Mouse (Mus musculus): Measurements from ENCODE around the gene Gatad2b.
"Not testable (repeated sequence)": the region's sequence is repeated elsewhere in the genome, so short reads cannot be mapped to it uniquely, and the experiment has no call there.

The Gatad2b gene

GRCm38 (mm10) chr3:90265932-90266741, 26.8 kb upstream of the Gatad2b start:
- DNase-seq (ENCODE audit: low spot score) = peak; percentile 51

GRCm38 (mm10) chr3:90266901-90267775, 25.8 kb upstream of the Gatad2b start:
- no peak for DNase-seq (ENCODE audit: low spot score)

DNA sequence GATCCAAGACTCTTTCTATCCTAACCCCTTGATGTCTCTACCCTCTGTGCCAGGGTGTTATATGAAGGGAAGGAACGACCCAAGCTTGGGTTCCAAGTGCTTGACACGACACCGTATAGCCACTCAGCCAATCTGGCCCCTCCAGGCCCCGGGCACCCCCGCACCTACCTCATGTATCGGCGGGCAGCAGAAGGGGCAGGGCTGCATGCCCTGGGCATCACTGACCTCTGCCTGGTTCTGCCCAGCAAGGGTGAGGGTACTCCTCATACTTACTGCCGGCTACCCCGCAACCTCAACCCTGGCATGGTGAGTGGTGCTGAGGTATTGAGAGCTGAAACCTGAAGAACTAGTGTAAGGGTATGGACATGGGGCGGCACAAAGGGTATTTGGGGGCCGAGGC, 24.8 kb upstream of the Gatad2b start:
- no peak for DNase-seq (ENCODE audit: low spot score)

DNA sequence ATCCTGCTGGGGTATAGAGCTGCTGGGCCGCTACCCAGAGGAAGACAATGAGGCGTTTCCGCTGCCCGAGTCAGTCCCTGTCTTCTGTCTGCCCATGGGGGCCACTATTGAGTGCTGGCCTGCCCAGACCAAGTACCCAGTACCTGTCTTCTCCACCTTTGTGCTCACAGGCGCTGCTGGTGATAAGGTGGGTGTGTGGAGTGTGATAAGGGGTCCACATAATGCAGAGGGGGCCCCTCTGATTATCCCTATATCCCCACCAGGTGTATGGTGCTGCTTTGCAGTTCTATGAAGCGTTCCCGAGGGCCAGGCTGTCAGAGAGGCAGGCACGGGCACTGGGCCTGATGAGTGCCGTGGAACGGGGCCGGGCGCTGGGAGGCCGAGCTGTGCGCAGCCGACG, 24.0 kb upstream of the Gatad2b start:
- no peak for DNase-seq (ENCODE audit: low spot score)

- DNase-seq (ENCODE audit: low spot score) = no peak
Observed at GRCm38 (mm10) chr3:90270784-90271183, 22.2 kb upstream of the Gatad2b start.

GRCm38 (mm10) chr3:90272170-90272569, 20.8 kb upstream of the Gatad2b start:
- no peak for DNase-seq (ENCODE audit: low spot score)

DNA sequence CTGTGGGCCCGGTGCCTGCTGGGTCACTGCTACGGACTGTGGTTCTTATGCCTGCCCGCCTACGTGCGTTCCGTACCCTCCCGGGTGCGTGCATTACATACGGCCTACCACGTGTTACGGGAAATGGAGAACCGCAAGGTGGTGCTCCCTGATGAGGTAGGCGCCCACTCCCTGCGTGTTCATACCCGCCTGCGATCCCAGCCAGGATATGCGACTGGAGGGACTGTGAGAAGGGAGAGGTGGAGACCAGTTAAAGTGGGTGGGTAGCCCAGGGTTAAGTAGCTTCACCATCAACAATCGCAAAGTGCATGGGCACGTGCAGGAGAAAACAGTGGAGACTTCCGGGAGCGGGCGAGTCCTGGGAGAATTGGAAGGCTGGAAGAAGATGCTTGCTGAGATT, 19.1 kb upstream of the Gatad2b start:
- DNase-seq (ENCODE audit: low spot score) = no peak

GRCm38 (mm10) chr3:90275286-90275685, 17.7 kb upstream of the Gatad2b start:
- no peak for DNase-seq (ENCODE audit: low spot score)

DNA sequence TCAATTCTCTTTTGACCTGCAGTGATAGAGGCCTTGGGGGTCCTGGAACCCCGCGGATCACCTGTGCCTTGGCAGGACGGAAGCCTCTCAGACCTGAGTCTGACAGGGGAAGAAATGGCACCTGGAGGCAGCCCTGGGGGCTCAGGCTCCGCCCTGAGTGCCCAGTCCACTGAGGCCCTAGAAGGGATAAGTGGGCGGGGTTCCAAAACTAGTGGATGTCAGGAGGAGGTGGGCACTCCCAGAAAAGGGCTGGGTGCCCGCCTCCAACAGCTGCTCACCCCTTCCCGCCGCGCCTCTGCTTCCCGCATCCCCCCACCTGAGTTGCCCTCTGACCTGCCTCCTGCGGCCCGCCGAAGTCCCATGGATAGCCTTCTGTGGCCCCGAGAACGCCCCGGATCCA, 16.1 kb upstream of the Gatad2b start:
- no peak for DNase-seq (ENCODE audit: low spot score)

- DNase-seq (ENCODE audit: low spot score) = no peak
Observed at GRCm38 (mm10) chr3:90277793-90278192, 15.2 kb upstream of the Gatad2b start.

- DNase-seq (ENCODE audit: low spot score) = no peak
Observed at GRCm38 (mm10) chr3:90278211-90278610, 14.8 kb upstream of the Gatad2b start.

DNA sequence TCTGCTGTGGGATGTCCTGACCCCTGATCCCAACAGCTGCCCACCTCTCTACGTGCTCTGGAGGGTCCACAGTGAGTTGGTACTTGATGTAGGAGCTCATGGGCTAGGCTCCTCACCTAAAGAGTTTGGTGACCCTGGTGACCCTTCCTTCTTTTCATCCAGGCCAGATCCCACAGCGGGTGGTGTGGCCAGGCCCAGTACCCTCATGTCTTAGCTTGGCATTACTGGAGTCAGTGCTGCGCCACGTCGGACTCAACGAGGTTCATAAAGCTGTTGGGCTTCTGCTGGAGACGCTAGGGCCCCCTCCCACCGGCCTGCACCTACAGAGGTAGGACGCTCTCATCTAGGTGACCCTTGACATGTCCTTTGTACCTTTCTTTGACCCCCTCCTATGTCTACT, 13.8 kb upstream of the Gatad2b start:
- DNase-seq (ENCODE audit: low spot score) = no peak

GRCm38 (mm10) chr3:90279743-90280142, 13.2 kb upstream of the Gatad2b start:
- no peak for DNase-seq (ENCODE audit: low spot score)

DNA sequence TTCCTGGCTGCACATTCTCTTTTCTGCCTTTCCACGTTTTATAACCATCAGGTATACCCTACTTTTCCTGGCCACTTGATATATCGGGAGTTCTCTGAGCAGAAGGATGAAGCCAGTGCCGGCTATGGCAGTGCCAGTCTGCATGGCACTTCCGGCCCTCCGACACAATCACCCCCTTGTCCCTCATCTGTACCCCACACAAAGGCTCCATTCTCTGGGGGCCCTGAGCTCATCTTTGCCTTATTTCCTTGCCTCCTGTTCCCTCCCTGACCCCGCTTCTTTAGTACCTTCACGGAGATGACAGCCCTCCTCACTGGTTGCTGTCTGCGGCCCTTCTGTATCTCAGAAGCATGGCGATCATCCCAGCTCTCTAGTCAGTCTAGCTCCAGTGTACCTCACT, 12.3 kb upstream of the Gatad2b start:
- DNase-seq (ENCODE audit: low spot score) = no peak

- DNase-seq (ENCODE audit: low spot score) = no peak
Observed at GRCm38 (mm10) chr3:90284150-90284549, 8.8 kb upstream of the Gatad2b start.

DNA sequence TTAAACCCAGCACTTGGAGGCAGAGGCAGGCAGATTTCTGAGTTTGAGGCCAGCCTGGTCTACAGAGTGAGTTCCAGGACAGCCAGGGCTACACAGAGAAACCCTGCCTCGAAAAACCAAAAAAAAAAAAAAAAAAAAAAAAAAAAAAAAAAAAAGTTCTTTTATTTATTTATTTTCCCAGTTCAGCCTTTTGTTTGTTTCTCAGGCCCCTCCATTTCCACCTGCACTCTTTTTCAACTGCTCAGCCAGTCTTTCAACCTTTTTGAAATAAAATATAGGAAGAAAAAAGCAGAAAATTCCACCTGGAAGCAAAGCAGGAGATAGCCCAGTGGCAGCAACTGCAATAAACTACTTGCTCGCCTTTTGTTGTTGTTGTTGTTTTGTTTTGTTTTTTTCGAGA, 3.6 kb upstream of the Gatad2b start:
- DNase-seq (ENCODE audit: low spot score) = not testable (repeated sequence)

GRCm38 (mm10) chr3:90290602-90291001, 2.4 kb upstream of the Gatad2b start:
- DNase-seq (ENCODE audit: low spot score) = no peak

GRCm38 (mm10) chr3:90291982-90292344, 1.0 kb upstream of the Gatad2b start:
- peak; percentile 11 for DNase-seq (ENCODE audit: low spot score)

GRCm38 (mm10) chr3:90293352-90294063, 530 bp downstream of the Gatad2b start:
- peak; percentile 40 for DNase-seq (ENCODE audit: low spot score)

- no peak for DNase-seq (ENCODE audit: low spot score)
Observed at GRCm38 (mm10) chr3:90294064-90294440, 1.1 kb downstream of the Gatad2b start.

GRCm38 (mm10) chr3:90294651-90295050, 1.7 kb downstream of the Gatad2b start:
- no peak for DNase-seq (ENCODE audit: low spot score)

DNA sequence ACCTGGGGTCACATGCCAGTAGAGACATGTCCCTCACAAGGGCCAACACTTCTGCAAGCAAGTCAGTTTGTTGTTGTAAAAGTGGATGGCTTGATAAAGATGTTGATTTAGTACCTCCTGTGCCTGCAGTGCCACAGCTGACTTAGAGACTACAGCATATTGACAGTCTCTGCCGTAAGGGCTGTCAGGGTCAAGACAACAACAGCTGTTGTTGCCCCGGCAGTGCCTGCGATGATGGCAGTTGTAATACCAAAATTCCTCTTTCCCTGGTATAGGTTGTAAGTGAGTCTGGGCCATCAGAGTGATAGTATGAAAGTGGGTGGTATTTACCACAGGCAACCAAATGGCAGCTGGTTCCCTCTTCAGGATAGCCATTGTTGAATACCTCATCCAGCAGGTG, 12.8 kb downstream of the Gatad2b start:
- DNase-seq (ENCODE audit: low spot score) = no peak

DNA sequence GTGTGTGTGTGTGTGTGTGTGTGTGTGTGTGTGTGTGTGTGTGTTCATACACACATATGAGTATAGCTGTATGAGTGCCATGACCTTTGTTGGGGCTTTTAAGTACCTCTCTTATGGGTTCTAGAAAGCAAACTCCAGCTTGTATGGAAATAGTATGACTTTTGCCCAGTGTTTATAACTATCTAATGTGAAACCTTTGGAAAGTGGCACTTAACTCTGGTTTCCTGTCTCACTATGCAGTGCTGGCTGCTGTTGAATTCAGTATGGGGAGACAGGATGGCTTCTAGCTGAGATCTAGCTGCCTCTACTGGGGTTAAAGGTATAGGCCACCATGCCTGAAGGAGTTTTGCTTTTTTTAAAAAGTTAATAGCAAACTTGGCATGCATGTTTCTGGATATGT, 16.6 kb downstream of the Gatad2b start:
- DNase-seq (ENCODE audit: low spot score) = no peak
